Mouse (Mus musculus) embryonic facial prominence, embryonic 10.5 days (tissue): ENCODE data around the gene Alkbh1. TPM values are rescaled to one million over a fixed set of nuclear protein-coding genes. Genes with fewer than 3 reads are reported as not detected.
"Not testable (repeated sequence)": the region's sequence is repeated elsewhere in the genome, so short reads cannot be mapped to it uniquely, and the experiment has no call there.

Source experiments
- DNase-seq: peaks from one replicate; pipeline ENCODE4 v3.0.0-alpha.2; 2017; ENCODE audit warnings: low spot score
- H3K27ac ChIP-seq: fragments of 300-500 bp; sonication (generic); replicated peaks from 2 replicates; pipeline ENCODE4 v1.5.1; 2016; ENCODE audit warnings: mild to moderate bottlenecking
- H3K27me3 ChIP-seq: fragments of 300-500 bp; sonication (generic); replicated peaks from 2 replicates; pipeline ENCODE4 v1.6.1; 2016; ENCODE audit warnings: low read depth, mild to moderate bottlenecking; ENCODE audit not compliant: poor library complexity, severe bottlenecking
- H3K36me3 ChIP-seq: fragments of 300-500 bp; sonication (generic); replicated peaks from 2 replicates; pipeline ENCODE4 v1.6.1; 2016; ENCODE audit warnings: mild to moderate bottlenecking, moderate library complexity
- H3K4me1 ChIP-seq: fragments of 300-500 bp; sonication (generic); 2 replicates; pipeline ENCODE4 v1.6.1; 2016
- H3K4me3 ChIP-seq: fragments of 300-500 bp; sonication (generic); 2 replicates; pipeline ENCODE4 v1.5.1; 2016; ENCODE audit warnings: mild to moderate bottlenecking, moderate library complexity
- H3K9me3 ChIP-seq: fragments of 300-500 bp; sonication (generic); 2 replicates; pipeline ENCODE4 v1.6.1; 2016; ENCODE audit warnings: mild to moderate bottlenecking
- WGBS: fragments of 180-500 bp; shearing (Covaris S2); methylation state at CpG from one replicate; pipeline ENCODE4 v1.1.7; 2016; 5-methylcytosine and 5-hydroxymethylcytosine counted together
- polyA plus RNA-seq: library from polyadenylated mRNA; unstranded; fragments of >200 nt; fragmentation: Nextera tagmentation; extraction: Ambion mirVana; gene quantifications from 2 replicates; pipeline ENCODE4 v1.2.1, GENCODE M21; 2016

Gene Alkbh1
- polyA plus RNA-seq, result 69.6 and 76.0 TPM in 2 replicates

DNA sequence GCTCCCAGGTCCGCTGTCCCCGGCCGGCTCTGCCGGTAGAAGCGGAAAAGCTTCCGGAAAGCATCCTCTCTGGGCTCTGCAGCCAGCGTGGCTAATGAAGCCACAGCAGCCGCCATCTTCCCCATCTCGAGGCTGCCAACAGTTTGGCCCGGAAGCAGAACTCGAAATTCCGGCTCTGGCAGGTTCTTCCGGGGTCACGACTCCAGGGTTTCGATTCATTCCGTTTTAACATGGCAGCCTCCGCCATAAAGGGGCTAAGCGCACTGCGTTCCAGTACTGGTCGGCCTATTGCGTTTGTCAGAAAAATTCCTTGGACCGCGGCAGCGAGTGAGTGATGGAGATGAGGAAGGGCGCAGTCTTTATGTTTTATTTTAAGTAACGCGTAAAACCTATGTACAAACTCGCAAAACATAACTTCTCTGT lies at the start of gene Alkbh1, which contains the start of gene Slirp:
Gene Alkbh1 (minus strand): TSS at position 318 of the 423 bp plus-strand sequence.
Gene Slirp (plus strand): TSS at position 197 of the 423 bp plus-strand sequence.
- Histone ChIP-seq H3K4me3 (peak within 1 kb of the TSS; percentile 73), H3K27ac (peak within 1 kb of the TSS; percentile 96), H3K4me1 (peaks cover 15% of the 10 kb centered on the region), H3K27me3 (no peaks in the 10 kb centered on the region), H3K9me3 (no peaks in the 10 kb centered on the region), H3K36me3 (peaks cover 60% of the 10 kb centered on the region)
- DNase-seq, result peak; percentile 92
- WGBS, result under 1% methylated on average over 28 of the region's 28 CpGs

DNA sequence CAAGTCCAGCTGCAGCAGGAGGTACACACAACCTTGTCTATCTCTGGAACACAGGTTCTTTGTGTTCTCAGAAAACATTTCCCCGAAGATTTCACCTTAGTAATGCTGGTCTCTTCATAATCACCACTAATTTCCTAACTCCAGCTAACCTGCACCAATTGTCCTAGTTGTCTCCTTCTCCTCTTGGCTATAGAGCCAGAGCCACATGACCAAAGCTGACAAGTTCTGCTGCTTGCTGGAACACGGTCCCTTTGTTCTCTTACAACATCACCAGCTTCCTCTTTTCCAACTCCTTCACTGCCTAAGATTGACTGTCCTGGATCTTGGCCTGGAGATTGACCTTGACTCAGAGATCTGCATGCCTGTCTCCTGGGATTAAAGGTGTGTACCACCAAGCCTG lies 44.9 kb upstream of the Alkbh1 start:
- H3K4me1 ChIP-seq, H3K9me3 ChIP-seq, H3K36me3 ChIP-seq, H3K27me3 ChIP-seq, DNase-seq, H3K4me3 ChIP-seq, H3K27ac ChIP-seq: not testable (repeated sequence)
- 61% methylated on average over 2 of the region's 2 CpGs for WGBS

DNA sequence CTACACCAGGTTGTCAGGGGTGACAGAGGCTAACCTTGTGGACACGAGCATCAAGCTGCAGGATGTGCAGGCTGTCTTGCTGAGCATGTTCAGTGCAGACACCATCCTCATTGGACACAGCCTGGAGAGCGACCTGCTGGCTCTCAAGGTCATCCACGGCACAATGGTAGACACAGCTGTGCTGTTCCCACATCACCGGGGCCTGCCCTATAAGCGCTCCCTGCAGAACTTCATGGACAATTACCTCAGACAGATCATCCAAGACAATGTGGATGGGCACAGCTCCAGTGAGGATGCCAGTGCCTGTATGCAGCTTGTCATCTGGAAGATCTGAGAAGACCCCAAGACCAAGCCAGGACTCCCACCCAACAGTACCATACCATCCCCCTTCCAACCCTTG lies 38.7 kb upstream of the Alkbh1 start:
- not testable (repeated sequence) for H3K27me3 ChIP-seq, H3K27ac ChIP-seq, H3K4me3 ChIP-seq, DNase-seq, H3K9me3 ChIP-seq, H3K4me1 ChIP-seq, H3K36me3 ChIP-seq
- 90% methylated on average over 5 of the region's 5 CpGs for WGBS

DNA sequence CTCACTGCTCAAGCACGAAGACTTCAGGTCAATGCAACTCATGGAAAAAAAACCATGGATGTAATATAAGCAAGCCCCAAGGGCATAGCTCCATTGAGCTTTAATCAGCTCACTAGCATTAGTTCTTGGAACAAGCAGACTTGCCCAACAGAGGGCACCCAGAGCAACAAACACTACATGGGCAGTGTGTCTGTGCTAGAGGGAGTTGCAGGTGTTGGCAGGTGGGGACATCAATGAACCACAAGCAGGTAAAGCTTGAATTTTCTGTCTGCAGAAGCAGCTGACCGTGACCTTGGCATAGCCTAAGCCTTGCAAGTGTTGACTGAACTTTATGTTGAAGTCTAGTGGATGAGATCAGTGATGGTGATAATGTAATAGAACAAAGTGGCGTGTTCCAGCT lies 30.9 kb upstream of the Alkbh1 start:
- Histone ChIP-seq H3K4me3 (no peak overlapping the region), H3K36me3 (peaks cover 7% of the 10 kb centered on the region; the same call in 1 of the 2 replicates), H3K27me3 (no peaks in the 10 kb centered on the region), H3K27ac (no peak overlapping the region), H3K4me1 (peaks cover 11% of the 10 kb centered on the region), H3K9me3 (no peaks in the 10 kb centered on the region)
- no peak for DNase-seq
- WGBS, result 85% methylated on average over 3 of the region's 3 CpGs

DNA sequence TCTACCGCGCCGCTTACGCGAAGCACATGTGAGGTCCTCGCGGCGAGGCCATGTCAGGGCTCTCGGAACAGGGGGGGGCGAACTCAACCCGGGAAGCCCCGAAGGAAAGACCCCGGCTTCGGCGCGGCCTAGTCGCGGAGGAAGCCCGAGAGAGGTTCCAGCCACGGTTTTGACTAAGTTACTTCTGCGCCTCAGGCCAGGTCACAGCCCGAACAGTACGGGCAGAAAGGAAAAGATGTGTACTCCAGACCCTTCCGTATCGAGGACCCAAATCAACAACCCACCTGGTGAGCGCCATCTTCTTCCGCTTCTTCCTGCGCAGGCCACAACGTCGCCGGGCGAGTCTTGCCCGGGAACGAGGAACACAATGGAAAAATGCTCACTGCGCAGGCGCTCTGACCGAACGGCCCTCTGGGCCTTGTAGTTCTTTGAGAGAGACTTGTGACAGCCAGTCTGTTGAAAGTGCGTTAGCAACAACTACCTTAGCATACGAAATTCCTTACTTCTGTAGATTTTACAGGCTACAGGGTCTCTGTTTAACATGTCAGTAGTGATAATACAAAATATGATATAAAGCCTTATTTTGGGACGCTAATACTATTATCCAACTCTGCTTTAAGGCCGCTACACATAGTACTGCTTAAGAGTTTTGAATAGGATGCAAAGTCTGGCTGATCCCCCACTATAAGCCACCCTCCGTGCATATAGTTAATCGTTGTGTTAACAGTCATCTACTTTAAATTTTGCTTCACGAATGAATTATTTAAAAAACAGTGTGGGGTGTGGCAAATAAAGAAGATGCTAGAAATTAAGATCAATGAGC lies 28.4 kb upstream of the Alkbh1 start, which contains the start of gene Snw1:
Gene Snw1 (minus strand): TSS at position 311 of the 823 bp plus-strand sequence.
- DNase-seq, result peak; percentile 95
- Histone ChIP-seq H3K4me3 (peak within 1 kb of the TSS; percentile 83), H3K27ac (peak within 1 kb of the TSS; percentile 97), H3K4me1 (peaks cover 11% of the 10 kb centered on the region), H3K27me3 (no peaks in the 10 kb centered on the region), H3K9me3 (no peaks in the 10 kb centered on the region), H3K36me3 (peaks cover 27% of the 10 kb centered on the region)
- WGBS, result 3% methylated on average over 45 of the region's 45 CpGs

DNA sequence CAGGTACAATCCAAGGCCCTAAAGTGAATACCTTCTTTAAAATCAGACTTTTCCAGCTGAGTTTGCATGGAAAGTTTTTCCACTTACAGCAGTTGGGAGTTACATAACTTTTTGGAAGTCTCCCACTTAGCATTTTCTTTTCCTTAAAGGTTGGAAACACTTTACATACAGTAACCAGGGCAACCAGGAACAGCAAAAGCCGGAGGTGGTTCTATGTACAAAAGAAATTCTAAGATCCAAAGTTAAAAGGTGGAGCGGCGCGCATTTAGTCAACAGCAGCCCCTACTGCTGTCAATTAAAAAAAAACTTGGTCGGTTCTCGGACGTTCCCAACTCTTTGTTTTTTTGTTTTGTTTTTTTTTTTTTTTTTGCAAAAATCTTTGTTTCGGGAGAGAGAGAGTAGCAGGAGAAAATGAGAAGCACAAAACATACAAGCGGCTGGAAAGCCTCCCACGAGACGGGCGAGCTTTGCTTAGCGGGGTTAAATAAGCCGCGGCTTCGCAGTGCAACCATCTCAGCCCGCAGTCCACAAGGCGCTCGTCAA lies 27.7 kb upstream of the Alkbh1 start:
- Histone ChIP-seq H3K9me3 (no peaks in the 10 kb centered on the region), H3K27ac (peak overlapping the region; percentile 97), H3K4me3 (peak overlapping the region; percentile 83), H3K36me3 (peaks cover 33% of the 10 kb centered on the region), H3K27me3 (no peaks in the 10 kb centered on the region), H3K4me1 (peaks cover 15% of the 10 kb centered on the region)
- peak; percentile 15 for DNase-seq
- WGBS, result under 1% methylated on average over 19 of the region's 19 CpGs

DNA sequence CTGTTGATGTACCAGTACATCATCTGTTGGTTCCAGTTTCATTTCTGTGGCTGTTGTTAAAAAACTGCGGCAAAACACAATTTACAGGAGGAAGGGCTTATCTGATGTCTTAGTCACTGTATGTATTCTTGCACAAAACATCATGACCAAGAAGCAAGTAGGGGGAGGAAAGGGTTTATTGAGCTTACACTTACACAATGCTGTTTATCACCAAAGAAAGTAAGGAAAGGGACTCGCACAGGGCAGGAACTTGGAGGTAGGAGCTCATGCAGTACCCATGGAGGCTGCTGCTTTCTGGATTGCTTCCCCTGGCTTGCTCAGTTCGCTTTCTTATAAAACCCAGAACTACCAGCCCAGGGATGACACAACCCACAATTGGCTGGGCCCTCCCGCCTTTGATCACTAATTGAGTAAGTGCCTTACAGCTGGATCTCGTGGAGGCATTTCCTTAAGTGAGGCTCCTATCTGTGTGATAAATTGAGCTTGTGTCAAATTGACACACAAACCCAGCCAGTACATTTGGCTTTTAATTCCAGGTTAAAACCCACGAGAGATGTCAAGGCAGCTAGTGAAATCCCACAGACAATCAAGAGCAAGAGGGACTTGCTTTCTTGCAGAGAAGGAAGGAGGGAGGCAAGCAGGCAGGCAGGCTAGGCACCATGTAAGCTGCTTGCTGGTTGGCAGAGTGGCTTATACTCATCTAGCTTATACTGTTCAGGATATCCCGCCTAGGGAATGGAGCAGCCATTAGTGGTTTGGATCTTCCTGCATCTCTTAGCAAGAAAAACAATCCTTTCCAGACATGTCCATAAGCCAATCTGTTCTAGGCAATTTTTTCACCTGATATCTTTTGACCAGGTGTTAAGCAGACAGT lies 26.7 kb upstream of the Alkbh1 start:
- 69% methylated on average over 7 of the region's 7 CpGs for WGBS
- Histone ChIP-seq H3K27ac (peak overlapping the region; percentile 51; the same call in 1 of the 2 replicates), H3K9me3 (no peaks in the 10 kb centered on the region), H3K4me3 (peak overlapping the region; percentile 83), H3K36me3 (peaks cover 41% of the 10 kb centered on the region), H3K27me3 (no peaks in the 10 kb centered on the region), H3K4me1 (peaks cover 15% of the 10 kb centered on the region)
- DNase-seq, result peak; percentile 18

DNA sequence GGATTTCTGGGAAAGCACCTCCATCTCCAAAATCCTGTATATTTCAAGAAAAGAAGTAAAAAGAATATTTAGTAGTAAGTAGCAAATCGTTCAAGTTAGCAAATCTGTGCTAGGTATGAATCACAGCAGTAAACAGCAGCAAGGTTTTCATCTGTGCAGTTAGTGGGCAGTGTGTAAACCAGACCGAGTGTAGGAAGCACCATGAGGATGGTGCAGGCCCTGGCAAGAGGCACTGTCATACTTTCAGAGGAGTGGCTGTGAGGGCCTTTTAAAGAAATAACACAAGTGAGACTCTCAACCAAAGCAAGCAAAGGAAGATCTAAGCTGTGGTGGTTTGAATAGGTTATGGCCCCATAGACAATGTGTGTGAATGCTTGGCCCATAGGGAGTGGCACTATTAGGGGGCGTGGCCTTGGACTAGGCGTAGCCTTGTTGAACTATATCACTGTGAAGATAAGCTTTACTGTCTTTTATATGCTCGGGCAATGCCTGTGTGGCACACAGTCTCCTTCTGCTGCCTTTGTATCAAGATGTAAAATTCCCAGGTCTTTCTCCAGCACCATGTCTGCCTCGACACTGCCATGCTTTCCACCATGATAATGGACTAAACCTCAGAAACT lies 21.0 kb upstream of the Alkbh1 start:
- H3K4me3 ChIP-seq, result no peak overlapping the region
- no peak overlapping the region for H3K27ac ChIP-seq
- 0 out of 2 replicates have a peak, but pooled peaks cover 4% of the 10 kb centered on the region for H3K4me1 ChIP-seq
- WGBS, result 93% methylated on average over 6 of the region's 6 CpGs
- no peaks in the 10 kb centered on the region for H3K27me3 ChIP-seq
- peaks cover 92% of the 10 kb centered on the region for H3K36me3 ChIP-seq
- DNase-seq, result no peak
- H3K9me3 ChIP-seq, result no peaks in the 10 kb centered on the region

DNA sequence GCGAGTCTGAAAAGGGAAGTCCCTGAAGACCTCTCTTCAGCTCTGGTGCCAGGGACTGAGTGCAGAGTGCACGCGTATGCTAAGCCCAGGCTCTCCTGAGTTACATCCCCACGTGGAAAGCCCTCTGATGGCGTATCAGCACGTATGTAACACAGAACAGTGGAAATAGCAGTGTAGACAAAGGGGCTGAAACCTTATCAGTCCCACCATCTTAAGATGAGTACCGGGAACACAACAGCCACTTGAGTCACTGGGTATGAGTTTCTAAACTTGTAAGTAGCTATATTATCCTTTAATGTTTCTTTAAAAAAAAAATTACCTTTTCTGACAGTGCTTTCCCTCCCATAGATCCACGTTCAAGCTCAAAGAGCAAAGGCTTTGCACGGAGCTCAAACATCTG lies 5.6 kb upstream of the Alkbh1 start:
- Histone ChIP-seq H3K36me3 (peaks cover 87% of the 10 kb centered on the region), H3K4me1 (peaks cover 7% of the 10 kb centered on the region), H3K9me3 (no peaks in the 10 kb centered on the region), H3K27me3 (no peaks in the 10 kb centered on the region), H3K27ac (no peak overlapping the region), H3K4me3 (no peak overlapping the region)
- no peak for DNase-seq
- WGBS, result 92% methylated on average over 9 of the region's 9 CpGs

DNA sequence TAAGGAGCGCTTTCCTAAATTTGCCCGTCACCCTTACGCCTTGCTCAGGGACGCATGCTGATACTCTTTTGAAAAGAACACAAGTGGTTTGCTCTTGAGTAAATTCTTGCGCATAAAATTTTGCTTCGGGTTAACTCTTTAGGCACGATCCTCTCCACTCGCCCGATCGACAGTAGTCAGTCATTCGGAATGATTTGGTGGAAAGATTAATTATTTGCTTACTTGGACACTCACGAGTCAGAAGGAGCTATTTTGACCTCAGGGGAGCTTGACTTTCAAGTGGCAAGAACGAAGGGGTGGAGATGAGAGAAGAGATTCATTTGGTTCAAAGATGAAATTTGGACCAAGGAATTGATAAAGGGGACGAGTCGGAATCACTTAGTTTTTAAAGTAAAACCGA lies 394 bp upstream of the Alkbh1 start:
- H3K4me1 ChIP-seq, result peaks cover 15% of the 10 kb centered on the region
- H3K9me3 ChIP-seq, result no peaks in the 10 kb centered on the region
- H3K36me3 ChIP-seq, result peaks cover 60% of the 10 kb centered on the region
- H3K27ac ChIP-seq, result peak overlapping the region; percentile 96; the same call in 1 of the 2 replicates
- H3K4me3 ChIP-seq, result peak overlapping the region; percentile 73
- no peak for DNase-seq
- H3K27me3 ChIP-seq, result no peaks in the 10 kb centered on the region
- 5% methylated on average over 16 of the region's 16 CpGs for WGBS

DNA sequence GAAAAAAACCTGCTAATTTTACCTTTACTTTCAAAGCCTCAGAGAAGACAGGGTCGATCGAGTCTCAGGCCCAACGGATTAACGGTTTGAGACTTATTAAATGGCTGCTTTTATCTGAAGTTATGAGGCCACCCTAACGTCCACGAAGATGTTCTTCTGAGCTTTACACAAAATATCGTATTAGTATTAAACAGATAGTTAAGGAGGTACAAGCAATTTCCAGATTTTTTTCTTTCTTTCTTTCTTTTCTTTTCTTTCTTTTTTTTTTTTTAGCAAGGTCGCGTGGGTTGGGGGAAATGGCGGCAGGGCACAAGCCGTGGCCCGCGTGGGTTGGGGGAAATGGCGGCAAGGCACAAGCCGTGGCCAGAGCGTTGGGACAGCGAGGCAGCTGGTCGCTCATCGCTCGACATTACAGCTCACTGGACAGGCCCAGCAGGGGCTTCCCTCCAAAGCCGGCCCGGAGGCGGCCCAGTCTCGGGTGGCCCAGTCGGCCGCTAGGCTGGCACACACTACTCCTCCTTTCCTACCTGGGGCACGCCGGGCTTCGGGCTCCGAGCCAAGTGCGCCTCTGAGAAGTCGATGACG lies 610 bp downstream of the Alkbh1 start:
- Histone ChIP-seq H3K27ac (peak overlapping the region; percentile 96), H3K9me3 (no peaks in the 10 kb centered on the region), H3K36me3 (peaks cover 60% of the 10 kb centered on the region), H3K4me3 (peak overlapping the region; percentile 73), H3K4me1 (peaks cover 15% of the 10 kb centered on the region), H3K27me3 (no peaks in the 10 kb centered on the region)
- under 1% methylated on average over 33 of the region's 33 CpGs for WGBS
- DNase-seq, result no peak
